Mouse (Mus musculus): ENCODE measurements at regions not wholly inside any gene's neighbourhood (a gene's known extent, or its start where the extent isn't known, plus 50 kb on each side); places are given as distances from the start of the nearest gene placed in this dataset.

GRCm38 (mm10) chr10:16664483-16664882 is 1058.5 kb upstream of the Cited2 start:
- in situ Hi-C loops (cut with MboI; ENCODE audit: low pct_unique_long_range_greater_than_20kb in 1 of 2, low sequenced_read_pairs in 2 of 2, unreplicated experiment in 1 of 2), result no loop called here

GRCm38 (mm10) chr10:16670286-16670685 is 1052.7 kb upstream of the Cited2 start:
- in situ Hi-C loops (cut with MboI; ENCODE audit: low pct_unique_long_range_greater_than_20kb in 1 of 2, low sequenced_read_pairs in 2 of 2, unreplicated experiment in 1 of 2), result no loop called here

- in situ Hi-C loops (cut with MboI; ENCODE audit: low pct_unique_long_range_greater_than_20kb in 1 of 2, low sequenced_read_pairs in 2 of 2, unreplicated experiment in 1 of 2), result no loop called here
Observed at GRCm38 (mm10) chr10:16681001-16681400, 1042.0 kb upstream of the Cited2 start.

GRCm38 (mm10) chr10:16685352-16685751 is 1037.7 kb upstream of the Cited2 start:
- in situ Hi-C loops (cut with MboI; ENCODE audit: low pct_unique_long_range_greater_than_20kb in 1 of 2, low sequenced_read_pairs in 2 of 2, unreplicated experiment in 1 of 2), result no loop called here

- in situ Hi-C loops (cut with MboI; ENCODE audit: low pct_unique_long_range_greater_than_20kb in 1 of 2, low sequenced_read_pairs in 2 of 2, unreplicated experiment in 1 of 2), result no loop called here
Observed at GRCm38 (mm10) chr10:16706976-16707375, 1016.0 kb upstream of the Cited2 start.

- in situ Hi-C loops (cut with MboI; ENCODE audit: low pct_unique_long_range_greater_than_20kb in 1 of 2, low sequenced_read_pairs in 2 of 2, unreplicated experiment in 1 of 2), result no loop called here
Observed at GRCm38 (mm10) chr10:16713143-16713542, 1009.9 kb upstream of the Cited2 start.

GRCm38 (mm10) chr10:16714065-16714464 is 1009.0 kb upstream of the Cited2 start:
- in situ Hi-C loops (cut with MboI; ENCODE audit: low pct_unique_long_range_greater_than_20kb in 1 of 2, low sequenced_read_pairs in 2 of 2, unreplicated experiment in 1 of 2), result no loop called here

GRCm38 (mm10) chr10:16714526-16714925 is 1008.5 kb upstream of the Cited2 start:
- in situ Hi-C loops (cut with MboI; ENCODE audit: low pct_unique_long_range_greater_than_20kb in 1 of 2, low sequenced_read_pairs in 2 of 2, unreplicated experiment in 1 of 2), result no loop called here

- in situ Hi-C loops (cut with MboI; ENCODE audit: low pct_unique_long_range_greater_than_20kb in 1 of 2, low sequenced_read_pairs in 2 of 2, unreplicated experiment in 1 of 2), result no loop called here
Observed at GRCm38 (mm10) chr10:16742246-16742645, 980.8 kb upstream of the Cited2 start.

GRCm38 (mm10) chr10:16751546-16751945 is 971.5 kb upstream of the Cited2 start:
- in situ Hi-C loops (cut with MboI; ENCODE audit: low pct_unique_long_range_greater_than_20kb in 1 of 2, low sequenced_read_pairs in 2 of 2, unreplicated experiment in 1 of 2), result no loop called here

GRCm38 (mm10) chr10:16789641-16790243 is 933.3 kb upstream of the Cited2 start:
- in situ Hi-C loops (cut with MboI; ENCODE audit: low pct_unique_long_range_greater_than_20kb in 1 of 2, low sequenced_read_pairs in 2 of 2, unreplicated experiment in 1 of 2), result no loop called here

GRCm38 (mm10) chr10:16803978-16804377 is 919.0 kb upstream of the Cited2 start:
- in situ Hi-C loops (cut with MboI; ENCODE audit: low pct_unique_long_range_greater_than_20kb in 1 of 2, low sequenced_read_pairs in 2 of 2, unreplicated experiment in 1 of 2), result no loop called here

- in situ Hi-C loops (cut with MboI; ENCODE audit: low pct_unique_long_range_greater_than_20kb in 1 of 2, low sequenced_read_pairs in 2 of 2, unreplicated experiment in 1 of 2), result no loop called here
Observed at GRCm38 (mm10) chr10:16810716-16811115, 912.3 kb upstream of the Cited2 start.

GRCm38 (mm10) chr10:16814013-16814412 is 909.0 kb upstream of the Cited2 start:
- in situ Hi-C loops (cut with MboI; ENCODE audit: low pct_unique_long_range_greater_than_20kb in 1 of 2, low sequenced_read_pairs in 2 of 2, unreplicated experiment in 1 of 2), result no loop called here

GRCm38 (mm10) chr10:16861534-16861933 is 861.5 kb upstream of the Cited2 start:
- in situ Hi-C loops (cut with MboI; ENCODE audit: low pct_unique_long_range_greater_than_20kb in 1 of 2, low sequenced_read_pairs in 2 of 2, unreplicated experiment in 1 of 2), result no loop called here

GRCm38 (mm10) chr10:16866914-16867313 is 856.1 kb upstream of the Cited2 start:
- in situ Hi-C loops (cut with MboI; ENCODE audit: low pct_unique_long_range_greater_than_20kb in 1 of 2, low sequenced_read_pairs in 2 of 2, unreplicated experiment in 1 of 2), result no loop called here

- in situ Hi-C loops (cut with MboI; ENCODE audit: low pct_unique_long_range_greater_than_20kb in 1 of 2, low sequenced_read_pairs in 2 of 2, unreplicated experiment in 1 of 2), result no loop called here
Observed at GRCm38 (mm10) chr10:16874131-16874530, 848.9 kb upstream of the Cited2 start.

GRCm38 (mm10) chr10:16878197-16878596 is 844.8 kb upstream of the Cited2 start:
- in situ Hi-C loops (cut with MboI; ENCODE audit: low pct_unique_long_range_greater_than_20kb in 1 of 2, low sequenced_read_pairs in 2 of 2, unreplicated experiment in 1 of 2), result no loop called here

- in situ Hi-C loops (cut with MboI; ENCODE audit: low pct_unique_long_range_greater_than_20kb in 1 of 2, low sequenced_read_pairs in 2 of 2, unreplicated experiment in 1 of 2), result no loop called here
Observed at GRCm38 (mm10) chr10:16893316-16893715, 829.7 kb upstream of the Cited2 start.

- in situ Hi-C loops (cut with MboI; ENCODE audit: low pct_unique_long_range_greater_than_20kb in 1 of 2, low sequenced_read_pairs in 2 of 2, unreplicated experiment in 1 of 2), result no loop called here
Observed at GRCm38 (mm10) chr10:16895332-16895731, 827.7 kb upstream of the Cited2 start.

GRCm38 (mm10) chr10:16922888-16923287 is 800.1 kb upstream of the Cited2 start:
- in situ Hi-C loops (cut with MboI; ENCODE audit: low pct_unique_long_range_greater_than_20kb in 1 of 2, low sequenced_read_pairs in 2 of 2, unreplicated experiment in 1 of 2), result no loop called here

Data from mouse embryonic stem cell (cell line).